Mouse (Mus musculus) heart, postnatal 36 days (tissue): ENCODE measurements around the gene Gnb4. TPM values are rescaled to one million over a fixed set of nuclear protein-coding genes. Genes with fewer than 3 reads are reported as not detected.

ENCODE experiments used
- DNase-seq, 2 experiments: peaks; one replicate each; pipeline ENCODE4 v3.0.0; 2021 to 2022
- intact Hi-C: fragments of 180-260 bp; cut with DNase I; formaldehyde crosslinking; loops from one replicate; pipeline ENCODE4 v1.15.1; 2025
- total RNA-seq, 2 experiments: library from RNA; stranded (reverse); gene quantifications; 2 replicates each; pipeline ENCODE4 v1.2.3; 2021

Gene Gnb4
- total RNA-seq, 2 experiments from 2014 or later: 15.7 to 16.2 TPM

GRCm38 (mm10) chr3:32616006-32616330 lies 417 bp downstream of the Gnb4 start:
- no peak for DNase-seq
- intact Hi-C loops: loop anchor here (5.0 kb wide), 1 partner anchor 41 kb away; no protein-coding TSS in a partner anchor

- intact Hi-C loops: loop anchor here (5.0 kb wide), 1 partner anchor 42 kb away; no protein-coding TSS in a partner anchor
- no peak for DNase-seq
Observed at GRCm38 (mm10) chr3:32615376-32615775, 1.0 kb downstream of the Gnb4 start.

GRCm38 (mm10) chr3:32614786-32615185 lies 1.6 kb downstream of the Gnb4 start:
- intact Hi-C loops: loop anchor here (5.0 kb wide), 1 partner anchor 43 kb away; no protein-coding TSS in a partner anchor
- DNase-seq: no peak

- DNase-seq: no peak
- intact Hi-C loops: no loop called here
Observed at GRCm38 (mm10) chr3:32611606-32612170, 4.7 kb downstream of the Gnb4 start.

- peak; percentile 47 to 51 for DNase-seq
- intact Hi-C loops: loop anchor here (1.0 kb wide), 1 partner anchor 88 kb away; no protein-coding TSS in a partner anchor
Observed at GRCm38 (mm10) chr3:32610560-32610959, 5.8 kb downstream of the Gnb4 start.

GRCm38 (mm10) chr3:32609233-32609632 lies 7.2 kb downstream of the Gnb4 start:
- no peak for DNase-seq
- intact Hi-C loops: no loop called here

GRCm38 (mm10) chr3:32601055-32601454 lies 15.3 kb downstream of the Gnb4 start:
- DNase-seq: no peak
- intact Hi-C loops: no loop called here

GRCm38 (mm10) chr3:32599328-32599727 lies 17.1 kb downstream of the Gnb4 start:
- intact Hi-C loops: no loop called here
- DNase-seq: no peak

GRCm38 (mm10) chr3:32595080-32595479 lies 21.3 kb downstream of the Gnb4 start:
- intact Hi-C loops: no loop called here
- DNase-seq: no peak

GRCm38 (mm10) chr3:32586274-32586673 lies 30.1 kb downstream of the Gnb4 start:
- intact Hi-C loops: no loop called here
- no peak for DNase-seq

GRCm38 (mm10) chr3:32583489-32583888 lies 32.9 kb downstream of the Gnb4 start:
- no peak for DNase-seq
- intact Hi-C loops: no loop called here

GRCm38 (mm10) chr3:32581911-32582310 lies 34.5 kb downstream of the Gnb4 start:
- DNase-seq: no peak
- intact Hi-C loops: no loop called here

- intact Hi-C loops: no loop called here
- no peak for DNase-seq
Observed at GRCm38 (mm10) chr3:32580738-32581137, 35.6 kb downstream of the Gnb4 start.

GRCm38 (mm10) chr3:32578772-32579171 lies 37.6 kb downstream of the Gnb4 start:
- DNase-seq: no peak
- intact Hi-C loops: no loop called here

GRCm38 (mm10) chr3:32575151-32575550 lies 41.2 kb downstream of the Gnb4 start:
- DNase-seq: no peak
- intact Hi-C loops: no loop called here

GRCm38 (mm10) chr3:32573881-32574280 lies 42.5 kb downstream of the Gnb4 start:
- no peak for DNase-seq
- intact Hi-C loops: no loop called here

GRCm38 (mm10) chr3:32573086-32573485 lies 43.3 kb downstream of the Gnb4 start:
- intact Hi-C loops: no loop called here
- no peak for DNase-seq

GRCm38 (mm10) chr3:32563401-32563800 lies 53.0 kb downstream of the Gnb4 start:
- DNase-seq: no peak
- intact Hi-C loops: no loop called here

GRCm38 (mm10) chr3:32553061-32553460 lies 63.3 kb downstream of the Gnb4 start:
- intact Hi-C loops: no loop called here

GRCm38 (mm10) chr3:32538091-32538490 lies 78.3 kb downstream of the Gnb4 start:
- no peak for DNase-seq
- intact Hi-C loops: no loop called here

More at GRCm38 (mm10) chr3:32553061-32553460, 63.3 kb downstream of the Gnb4 start:
- no peak for DNase-seq

GRCm38 (mm10) chr3:32537556-32537955 lies 78.8 kb downstream of the Gnb4 start:
- peak; percentile 60 to 62 for DNase-seq
- intact Hi-C loops: no loop called here

GRCm38 (mm10) chr3:32535692-32536091 lies 80.7 kb downstream of the Gnb4 start:
- intact Hi-C loops: no loop called here
- DNase-seq: no peak
